Mouse (Mus musculus): ENCODE data around the gene Olfr466. TPM values are rescaled to one million over a fixed set of nuclear protein-coding genes. Genes with fewer than 3 reads are reported as not detected.

Olfr466 gene
- polyA plus RNA-seq, 1 experiment from 2014 or later, result not detected

DNA sequence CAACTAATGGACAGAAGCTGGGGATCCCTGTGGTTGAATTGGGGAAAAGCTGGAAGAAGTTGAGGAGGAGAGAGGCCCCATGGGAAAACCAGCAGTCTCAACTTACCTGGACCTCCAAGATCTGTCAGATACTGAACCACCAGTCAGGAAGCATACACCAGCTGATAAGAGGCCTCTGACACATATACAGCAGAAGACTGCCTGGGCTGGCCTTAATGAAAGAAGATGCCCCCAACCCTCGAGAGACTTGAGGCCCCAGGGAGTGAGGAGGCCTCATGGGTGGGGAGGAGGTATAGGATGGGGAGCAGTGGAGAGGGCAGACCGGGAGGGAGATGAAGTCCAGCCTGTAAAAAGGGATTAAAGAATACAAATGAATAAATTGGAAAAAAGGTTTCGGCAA lies 29.1 kb upstream of the Olfr466 start:
- DNase-seq (ENCODE audit: low spot score), result no peak
- 57% methylated on average over 3 of the region's 3 CpGs for WGBS
- ATAC-seq (ENCODE audit: low FRiP score, low TSS enrichment), result no peak
- Histone ChIP-seq H3K9ac (ENCODE audit: low read length) (no peak overlapping the region), H3K36me3 (ENCODE audit: control insufficient read depth, insufficient read depth, low read length) (no peaks in the 10 kb centered on the region), H3K27ac (replicated peaks) (no peak overlapping the region), H3K9me3 (ENCODE audit: control insufficient read depth, low read length) (no peaks in the 10 kb centered on the region), H3K4me2 (replicated peaks; ENCODE audit: low read depth) (no peak overlapping the region), H3K27me3 (ENCODE audit: control insufficient read depth, insufficient read depth, low read length) (no peaks in the 10 kb centered on the region), H3K4me1 (replicated peaks; ENCODE audit: control insufficient read depth, insufficient read depth) (no peaks in the 10 kb centered on the region), H3K4me3 (ENCODE audit: low read depth, low read length) (no peak overlapping the region)
- no peak for TF ChIP-seq CTCF (IDR thresholded peaks at IDR 0.05; ENCODE audit: low read depth)
- TF ChIP-seq EP300 (optimal IDR thresholded peaks at IDR 0.05), result no peak

GRCm38 (mm10) chr13:65122111-65122510 lies 27.9 kb upstream of the Olfr466 start:
- Histone ChIP-seq H3K9me3 (ENCODE audit: control insufficient read depth, low read length) (no peaks in the 10 kb centered on the region), H3K4me3 (ENCODE audit: low read depth, low read length) (no peak overlapping the region), H3K4me1 (replicated peaks; ENCODE audit: control insufficient read depth, insufficient read depth) (no peaks in the 10 kb centered on the region), H3K27me3 (ENCODE audit: control insufficient read depth, insufficient read depth, low read length) (no peaks in the 10 kb centered on the region), H3K36me3 (ENCODE audit: control insufficient read depth, insufficient read depth, low read length) (no peaks in the 10 kb centered on the region), H3K4me2 (replicated peaks; ENCODE audit: low read depth) (no peak overlapping the region), H3K9ac (ENCODE audit: low read length) (no peak overlapping the region), H3K27ac (replicated peaks) (no peak overlapping the region)
- 74% methylated on average over 1 of the region's 1 CpGs for WGBS
- no peak for TF ChIP-seq EP300 (optimal IDR thresholded peaks at IDR 0.05)
- TF ChIP-seq CTCF (IDR thresholded peaks at IDR 0.05; ENCODE audit: low read depth), result no peak
- DNase-seq (ENCODE audit: low spot score) (no peak), ATAC-seq (ENCODE audit: low FRiP score, low TSS enrichment) (no peak)

DNA sequence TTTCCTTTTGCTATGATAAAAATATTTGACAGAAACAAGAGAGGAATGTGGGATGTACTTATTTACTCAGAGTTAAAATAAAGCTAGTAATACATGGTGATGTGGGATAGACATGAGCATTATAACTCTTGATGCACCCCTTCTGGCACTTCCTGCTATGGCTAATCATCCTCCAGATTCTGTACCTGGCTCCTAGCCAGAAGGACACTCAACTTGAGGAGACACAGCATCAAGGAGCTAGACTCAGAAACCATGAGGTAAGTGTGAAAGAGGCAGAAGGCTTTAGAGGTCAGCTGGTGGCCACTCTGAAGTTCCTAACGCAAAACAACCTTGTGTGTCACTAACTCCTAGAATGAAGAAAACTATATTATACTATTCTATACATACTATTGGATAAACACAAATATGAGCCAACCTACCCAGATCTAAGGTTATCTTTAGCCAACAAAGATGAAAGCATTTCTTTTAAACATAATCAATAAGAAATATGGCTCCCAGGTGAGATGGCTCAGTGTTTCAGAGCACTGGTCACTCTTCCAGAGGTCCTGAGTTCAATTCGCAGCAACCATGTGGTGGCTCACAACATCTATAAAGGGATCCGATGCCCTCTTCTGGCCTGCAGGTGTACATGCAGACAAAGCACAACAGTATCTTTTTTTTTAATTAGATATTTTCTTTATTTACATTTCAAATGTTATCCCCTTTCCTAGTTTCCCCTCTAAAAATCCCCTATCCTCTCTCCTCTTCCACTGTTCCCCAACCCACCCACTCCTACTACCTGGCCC lies 22.8 kb upstream of the Olfr466 start:
- no peak overlapping the region for H3K4me3 ChIP-seq (ENCODE audit: low read depth, low read length)
- no peaks in the 10 kb centered on the region for H3K4me1 ChIP-seq (replicated peaks; ENCODE audit: control insufficient read depth, insufficient read depth)
- TF ChIP-seq EP300 (optimal IDR thresholded peaks at IDR 0.05) (no peak), CTCF (IDR thresholded peaks at IDR 0.05; ENCODE audit: low read depth) (peak; percentile 44)
- DNase-seq (ENCODE audit: low spot score) (no peak), ATAC-seq (ENCODE audit: low FRiP score, low TSS enrichment) (no peak)
- no peak overlapping the region for H3K27ac ChIP-seq (replicated peaks)
- H3K27me3 ChIP-seq (ENCODE audit: control insufficient read depth, insufficient read depth, low read length), result no peaks in the 10 kb centered on the region
- no peaks in the 10 kb centered on the region for H3K36me3 ChIP-seq (ENCODE audit: control insufficient read depth, insufficient read depth, low read length)
- WGBS, result 60% methylated on average over 3 of the region's 3 CpGs
- no peak overlapping the region for H3K4me2 ChIP-seq (replicated peaks; ENCODE audit: low read depth)
- no peak overlapping the region for H3K9ac ChIP-seq (ENCODE audit: low read length)
- no peaks in the 10 kb centered on the region for H3K9me3 ChIP-seq (ENCODE audit: control insufficient read depth, low read length)

GRCm38 (mm10) chr13:65137789-65138188 lies 12.3 kb upstream of the Olfr466 start, which contains the start of gene Olfr465-ps1:
TSS of gene Olfr465-ps1 (plus strand) at chr13:65138089.
- Histone ChIP-seq H3K4me2 (replicated peaks; ENCODE audit: low read depth) (no peak within 1 kb of the TSS), H3K27ac (replicated peaks) (no peak within 1 kb of the TSS), H3K9me3 (ENCODE audit: control insufficient read depth, low read length) (no peaks in the 10 kb centered on the region), H3K4me1 (replicated peaks; ENCODE audit: control insufficient read depth, insufficient read depth) (no peaks in the 10 kb centered on the region), H3K4me3 (ENCODE audit: low read depth, low read length) (no peak within 1 kb of the TSS), H3K36me3 (ENCODE audit: control insufficient read depth, insufficient read depth, low read length) (no peaks in the 10 kb centered on the region), H3K27me3 (ENCODE audit: control insufficient read depth, insufficient read depth, low read length) (no peaks in the 10 kb centered on the region), H3K9ac (ENCODE audit: low read length) (no peak within 1 kb of the TSS)
- ATAC-seq (ENCODE audit: low FRiP score, low TSS enrichment) (no peak), DNase-seq (ENCODE audit: low spot score) (no peak)
- TF ChIP-seq CTCF (IDR thresholded peaks at IDR 0.05; ENCODE audit: low read depth) (no peak), EP300 (optimal IDR thresholded peaks at IDR 0.05) (no peak)
- WGBS, result 77% methylated on average over 4 of the region's 4 CpGs

DNA sequence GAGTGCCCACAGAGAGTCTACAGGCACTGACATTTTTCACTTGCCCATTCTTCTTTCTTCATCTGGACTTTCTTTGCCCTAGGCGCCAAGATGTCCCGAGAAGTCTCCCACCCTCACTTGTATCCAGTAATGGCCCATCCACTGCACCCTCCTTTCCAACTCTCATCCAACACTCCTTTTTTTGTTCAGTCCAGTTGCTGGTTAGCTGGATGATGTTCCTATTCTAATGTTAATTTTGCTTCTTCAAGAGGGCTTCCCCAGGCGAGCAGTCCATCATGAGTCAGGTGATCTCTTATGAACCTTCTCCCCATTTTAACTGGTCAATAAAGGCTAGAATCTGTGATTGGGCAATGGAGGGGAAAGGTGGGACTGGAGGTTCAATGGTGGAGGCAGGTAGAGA lies 24.1 kb downstream of the Olfr466 start:
- WGBS, result 78% methylated on average over 3 of the region's 3 CpGs
- no peak overlapping the region for H3K4me2 ChIP-seq (replicated peaks; ENCODE audit: low read depth)
- H3K36me3 ChIP-seq (ENCODE audit: control insufficient read depth, insufficient read depth, low read length), result no peaks in the 10 kb centered on the region
- DNase-seq (ENCODE audit: low spot score) (no peak), ATAC-seq (ENCODE audit: low FRiP score, low TSS enrichment) (no peak)
- H3K9me3 ChIP-seq (ENCODE audit: control insufficient read depth, low read length), result no peaks in the 10 kb centered on the region
- no peak overlapping the region for H3K4me3 ChIP-seq (ENCODE audit: low read depth, low read length)
- no peak for TF ChIP-seq EP300 (optimal IDR thresholded peaks at IDR 0.05)
- TF ChIP-seq CTCF (IDR thresholded peaks at IDR 0.05; ENCODE audit: low read depth), result no peak
- no peak overlapping the region for H3K27ac ChIP-seq (replicated peaks)
- H3K27me3 ChIP-seq (ENCODE audit: control insufficient read depth, insufficient read depth, low read length), result no peaks in the 10 kb centered on the region
- no peaks in the 10 kb centered on the region for H3K4me1 ChIP-seq (replicated peaks; ENCODE audit: control insufficient read depth, insufficient read depth)
- H3K9ac ChIP-seq (ENCODE audit: low read length), result no peak overlapping the region

- Histone ChIP-seq H3K36me3 (ENCODE audit: control insufficient read depth, insufficient read depth, low read length) (no peaks in the 10 kb centered on the region), H3K4me1 (replicated peaks; ENCODE audit: control insufficient read depth, insufficient read depth) (no peaks in the 10 kb centered on the region), H3K4me3 (ENCODE audit: low read depth, low read length) (no peak overlapping the region), H3K27ac (replicated peaks) (no peak overlapping the region), H3K9me3 (ENCODE audit: control insufficient read depth, low read length) (no peaks in the 10 kb centered on the region), H3K4me2 (replicated peaks; ENCODE audit: low read depth) (peak overlapping the region; percentile 44), H3K9ac (ENCODE audit: low read length) (no peak overlapping the region; the same call in 1 of the 2 replicates), H3K27me3 (ENCODE audit: control insufficient read depth, insufficient read depth, low read length) (no peaks in the 10 kb centered on the region)
- TF ChIP-seq EP300 (optimal IDR thresholded peaks at IDR 0.05), result no peak
- TF ChIP-seq CTCF (IDR thresholded peaks at IDR 0.05; ENCODE audit: low read depth), result peak; percentile 75
- ATAC-seq (ENCODE audit: low FRiP score, low TSS enrichment) (0 out of 2 replicates have a peak, but pooled peaks have one; percentile 29), DNase-seq (ENCODE audit: low spot score) (peak; percentile 26)
- 20% methylated on average over 46 of the region's 46 CpGs for WGBS
Measured at GRCm38 (mm10) chr13:65175734-65176471, 25.9 kb downstream of the Olfr466 start.
